Mouse (Mus musculus): ENCODE measurements around the gene Hist1h3d. TPM values are rescaled to one million over a fixed set of nuclear protein-coding genes. Genes with fewer than 3 reads are reported as not detected.
A peak's percentile ranks its signal among the peaks of the same experiment; 100 is the strongest.
"Not testable (repeated sequence)": the region's sequence is repeated elsewhere in the genome, so short reads cannot be mapped to it uniquely, and the experiment has no call there.

Gene Hist1h3d
- polyA plus RNA-seq, 1 experiment from 2014 or later: 4.6 TPM

DNA sequence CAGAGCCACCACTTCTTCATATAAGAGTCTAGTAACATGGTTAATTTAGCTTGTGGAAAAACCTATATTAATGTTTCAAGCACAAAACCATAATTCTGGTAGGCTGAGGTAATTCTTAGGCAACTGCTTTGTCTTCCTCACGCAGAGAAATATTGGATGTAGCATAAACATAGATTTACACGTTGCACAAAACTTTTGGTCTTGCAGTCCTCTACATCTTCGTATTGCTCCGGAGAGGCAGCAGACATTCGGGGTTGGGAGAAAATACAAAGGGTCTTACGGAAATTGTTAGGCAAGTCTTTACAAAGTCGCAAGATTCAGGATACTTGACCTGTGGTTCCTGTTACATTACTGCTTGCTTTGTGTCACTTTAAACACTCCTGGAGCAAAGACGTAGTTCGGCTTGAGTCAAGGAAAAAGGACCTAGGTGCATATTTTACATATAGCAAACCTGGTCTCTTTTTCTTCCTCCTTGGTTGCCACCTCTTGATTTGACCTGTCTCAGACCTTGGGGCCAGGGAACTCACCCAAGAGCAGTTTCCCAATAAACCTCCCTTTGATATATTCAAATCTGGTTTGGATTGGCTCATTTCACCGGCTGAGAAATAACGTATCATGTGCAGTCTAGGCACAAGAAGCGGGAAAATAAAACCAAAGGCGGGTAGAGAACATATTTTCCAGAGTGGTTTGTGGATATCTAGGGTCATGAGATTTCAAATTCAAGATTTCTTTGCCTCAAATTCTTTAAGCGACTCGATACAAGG, 41.0 kb upstream of the Hist1h3d start:
- peak; percentile 3; the same call in 1 of the 2 replicates for ATAC-seq (ENCODE audit: low FRiP score, low read depth)
- H3K4me2 ChIP-seq (replicated peaks): peak overlapping the region; percentile 66
- no peaks in the 10 kb centered on the region for H3K36me3 ChIP-seq
- H3K27me3 ChIP-seq: no peaks in the 10 kb centered on the region
- H3K4me3 ChIP-seq: peak overlapping the region; percentile 56
- peaks cover 36% of the 10 kb centered on the region for H3K4me1 ChIP-seq
- WGBS: under 1% methylated on average over 15 of the region's 15 CpGs
- H3K27ac ChIP-seq (replicated peaks): peak overlapping the region; percentile 97
- H3K9ac ChIP-seq (replicated peaks): peak overlapping the region; percentile 66
- no peaks in the 10 kb centered on the region for H3K9me3 ChIP-seq

DNA sequence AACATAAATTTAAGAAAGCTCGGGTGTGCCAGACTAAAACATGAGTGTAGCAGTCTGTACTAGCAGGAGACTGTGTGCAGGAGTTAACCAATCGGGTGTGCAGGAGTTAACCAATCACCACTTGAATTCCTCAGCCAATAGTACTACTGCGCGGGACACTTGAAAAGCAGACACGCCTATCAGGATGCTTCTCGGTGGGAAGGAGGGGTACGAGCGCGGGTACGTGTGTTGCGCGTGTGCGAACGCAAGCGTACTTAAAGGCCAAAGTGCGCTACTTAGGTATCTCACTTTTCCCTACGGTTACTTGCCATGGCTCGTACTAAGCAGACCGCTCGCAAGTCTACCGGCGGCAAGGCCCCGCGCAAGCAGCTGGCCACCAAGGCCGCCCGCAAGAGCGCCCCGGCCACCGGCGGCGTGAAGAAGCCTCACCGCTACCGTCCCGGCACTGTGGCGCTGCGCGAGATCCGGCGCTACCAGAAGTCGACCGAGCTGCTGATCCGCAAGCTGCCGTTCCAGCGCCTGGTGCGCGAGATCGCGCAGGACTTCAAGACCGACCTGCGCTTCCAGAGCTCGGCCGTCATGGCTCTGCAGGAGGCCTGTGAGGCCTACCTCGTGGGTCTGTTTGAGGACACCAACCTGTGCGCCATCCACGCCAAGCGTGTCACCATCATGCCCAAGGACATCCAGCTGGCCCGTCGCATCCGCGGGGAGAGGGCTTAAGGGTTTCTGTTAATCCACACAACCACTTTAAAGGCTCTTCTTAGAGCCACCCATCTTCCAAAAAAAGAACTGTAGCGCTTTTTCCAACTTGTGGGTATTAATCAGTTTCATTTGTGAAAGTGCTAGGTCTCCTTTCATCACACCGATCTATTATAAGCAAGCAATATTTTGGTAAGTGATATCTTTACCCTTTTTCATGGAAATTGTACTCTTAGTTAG, 40.2 kb upstream of the Hist1h3d start, which contains the start of gene Hist1h3g:
Hist1h3g (plus strand) TSS at position 286 of the 939 bp plus-strand sequence.
- peak; percentile 92 for ATAC-seq (ENCODE audit: low FRiP score, low read depth)
- Histone ChIP-seq H3K4me1 (peaks cover 32% of the 10 kb centered on the region), H3K27ac (replicated peaks) (peak within 1 kb of the TSS; percentile 97), H3K9ac (replicated peaks) (peak within 1 kb of the TSS; percentile 66), H3K4me2 (replicated peaks) (peak within 1 kb of the TSS; percentile 66), H3K4me3 (peak within 1 kb of the TSS; percentile 56)
- not testable (repeated sequence) for H3K9me3 ChIP-seq, H3K36me3 ChIP-seq, H3K27me3 ChIP-seq
- WGBS: 0% methylated on average over 46 of the region's 62 CpGs

DNA sequence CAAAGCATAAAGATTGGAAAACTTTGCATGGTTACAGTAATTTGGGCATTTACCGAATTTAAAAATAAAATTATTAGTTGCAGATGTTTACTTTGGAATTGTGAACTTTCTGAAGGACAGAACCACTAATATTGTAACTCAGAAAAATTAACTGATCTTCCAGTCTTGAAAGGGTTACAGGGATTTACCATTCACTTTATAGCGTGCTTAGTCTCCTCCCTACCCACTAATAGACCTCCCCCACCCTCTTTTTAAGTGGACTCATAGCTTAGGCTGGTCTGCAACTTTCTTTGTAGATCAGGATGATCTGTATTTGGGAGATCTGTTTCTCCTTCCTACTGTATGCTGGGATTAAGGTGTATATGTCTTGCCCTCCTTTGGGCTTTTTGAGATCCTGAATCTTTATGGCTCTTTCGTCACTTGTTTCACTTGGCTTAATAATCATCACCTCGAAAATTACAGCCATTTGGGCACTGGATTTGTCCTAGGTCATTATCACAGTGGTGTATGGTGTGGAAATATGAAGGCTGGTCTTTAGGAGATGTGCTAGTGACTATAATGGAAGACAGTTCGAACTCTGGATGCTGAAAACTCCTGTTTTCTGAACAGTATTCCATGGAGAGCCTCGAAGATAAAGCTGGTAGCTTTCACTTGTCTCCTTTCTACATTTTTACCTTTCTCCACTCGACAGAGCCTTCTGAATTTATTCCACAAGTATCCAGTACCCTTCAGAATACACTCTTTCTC, 39.3 kb upstream of the Hist1h3d start:
- Histone ChIP-seq H3K36me3 (no peaks in the 10 kb centered on the region), H3K27ac (replicated peaks) (peak overlapping the region; percentile 56), H3K4me1 (peaks cover 32% of the 10 kb centered on the region), H3K9ac (replicated peaks) (peak overlapping the region; percentile 62), H3K4me2 (replicated peaks) (peak overlapping the region; percentile 66), H3K27me3 (no peaks in the 10 kb centered on the region), H3K9me3 (no peaks in the 10 kb centered on the region), H3K4me3 (peak overlapping the region; percentile 56)
- no peak for ATAC-seq (ENCODE audit: low FRiP score, low read depth)
- 21% methylated on average over 7 of the region's 7 CpGs for WGBS

DNA sequence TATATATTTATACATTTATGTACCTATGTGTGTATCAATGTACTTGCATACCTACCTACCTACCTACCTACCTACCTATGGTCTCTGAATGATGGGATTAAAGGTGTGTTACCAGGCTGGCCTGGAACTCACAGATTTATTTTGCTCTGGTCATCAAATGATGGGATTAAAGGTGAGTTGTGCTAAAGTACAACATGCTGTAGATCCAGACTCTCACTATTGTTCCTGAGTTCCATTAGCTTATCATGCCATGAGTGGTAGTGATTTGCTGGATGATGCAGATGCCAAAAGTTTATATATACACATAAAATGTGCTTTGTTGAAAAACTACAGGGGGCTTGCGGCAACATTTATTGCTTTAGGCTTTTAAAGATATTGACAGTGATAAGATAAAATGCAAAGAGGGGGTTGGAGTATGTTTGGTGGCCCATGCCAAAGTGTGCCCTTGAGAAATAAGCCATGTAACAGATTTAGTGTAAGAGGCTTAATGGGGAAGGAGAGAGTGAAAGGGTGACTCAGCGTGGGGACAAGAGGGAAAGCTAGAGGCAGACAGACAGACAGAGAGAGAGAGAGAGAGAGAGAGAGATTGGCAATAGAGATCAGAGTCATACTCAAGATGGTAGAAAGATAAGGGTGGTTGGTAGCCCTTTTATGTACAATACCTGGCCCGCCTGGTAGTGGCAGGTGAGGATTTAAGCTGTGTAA, 38.4 kb upstream of the Hist1h3d start:
- Histone ChIP-seq H3K27me3 (no peaks in the 10 kb centered on the region), H3K9me3 (no peaks in the 10 kb centered on the region), H3K4me3 (peak overlapping the region; percentile 13), H3K4me1 (peaks cover 29% of the 10 kb centered on the region), H3K27ac (replicated peaks) (no peak overlapping the region), H3K4me2 (replicated peaks) (peak overlapping the region; percentile 66), H3K36me3 (no peaks in the 10 kb centered on the region), H3K9ac (replicated peaks) (no peak overlapping the region)
- 79% methylated on average over 3 of the region's 3 CpGs for WGBS
- ATAC-seq (ENCODE audit: low FRiP score, low read depth): no peak

DNA sequence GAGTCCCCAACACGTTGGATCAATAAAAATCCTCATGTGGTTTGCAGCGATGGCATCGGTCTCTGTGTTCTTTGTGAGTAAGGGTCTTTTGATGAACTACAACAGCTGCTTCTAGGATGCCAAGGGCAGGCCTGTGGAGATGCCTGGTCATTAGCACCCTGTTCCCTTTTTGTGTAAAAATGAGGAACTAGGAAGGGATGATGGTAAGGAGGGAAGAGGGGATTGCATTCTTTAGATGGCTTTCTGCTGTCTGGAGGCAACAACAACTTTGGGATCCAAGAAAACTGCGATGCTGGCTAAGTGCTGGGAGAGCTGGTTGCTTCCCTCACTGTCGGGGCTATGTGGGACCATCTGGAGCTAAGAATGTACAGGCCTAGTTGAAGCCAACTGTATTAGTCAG, 37.3 kb upstream of the Hist1h3d start:
- H3K27ac ChIP-seq (replicated peaks): no peak overlapping the region
- no peak for ATAC-seq (ENCODE audit: low FRiP score, low read depth)
- no peaks in the 10 kb centered on the region for H3K27me3 ChIP-seq
- H3K4me1 ChIP-seq: peaks cover 22% of the 10 kb centered on the region
- 83% methylated on average over 5 of the region's 5 CpGs for WGBS
- H3K9me3 ChIP-seq: no peaks in the 10 kb centered on the region
- H3K4me3 ChIP-seq: no peak overlapping the region
- no peak overlapping the region for H3K9ac ChIP-seq (replicated peaks)
- H3K36me3 ChIP-seq: no peaks in the 10 kb centered on the region
- no peak overlapping the region for H3K4me2 ChIP-seq (replicated peaks)

DNA sequence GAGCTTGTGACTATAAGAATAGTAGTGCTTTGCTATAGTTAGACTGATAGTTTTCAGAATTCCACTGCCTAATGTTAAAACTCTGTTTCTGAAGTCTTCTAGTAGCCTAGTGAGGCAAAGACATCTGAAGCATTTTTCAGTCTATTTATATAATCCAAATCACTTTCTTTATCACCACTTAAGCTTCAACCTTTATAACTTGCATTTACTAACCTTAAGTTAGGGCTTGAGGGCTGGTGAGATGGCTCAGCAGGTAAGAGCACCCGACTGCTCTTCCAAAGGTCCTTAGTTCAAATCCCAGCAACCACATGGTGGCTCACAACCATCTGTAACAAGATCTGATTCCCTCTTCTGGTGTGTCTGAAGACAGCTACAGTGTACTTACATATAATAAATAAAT, 35.7 kb upstream of the Hist1h3d start:
- H3K9ac ChIP-seq (replicated peaks); H3K4me3 ChIP-seq; H3K36me3 ChIP-seq; H3K27ac ChIP-seq (replicated peaks); H3K4me2 ChIP-seq (replicated peaks); H3K27me3 ChIP-seq; H3K9me3 ChIP-seq; ATAC-seq (ENCODE audit: low FRiP score, low read depth): not testable (repeated sequence)
- H3K4me1 ChIP-seq: peaks cover 15% of the 10 kb centered on the region
- 67% methylated on average over 1 of the region's 1 CpGs for WGBS

DNA sequence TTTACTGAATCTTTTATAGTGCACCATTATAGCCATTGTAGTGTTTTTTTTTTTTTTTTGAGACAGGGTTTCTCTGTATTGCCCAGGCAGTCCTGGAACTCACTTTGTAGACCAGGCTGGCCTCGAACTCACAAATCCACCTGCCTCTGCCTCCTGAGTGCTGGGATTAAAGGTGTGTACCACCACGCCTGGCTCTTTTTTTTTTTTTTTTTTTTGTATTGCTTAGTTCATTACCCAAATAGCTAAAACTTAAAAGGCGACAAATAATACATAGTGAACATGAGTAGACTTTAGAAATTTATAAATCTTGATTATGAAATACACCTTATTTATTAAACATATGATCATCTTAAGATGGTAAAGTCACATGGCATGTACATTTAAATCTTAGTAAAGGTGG, 34.1 kb upstream of the Hist1h3d start:
- Histone ChIP-seq H3K9me3 (no peaks in the 10 kb centered on the region), H3K36me3 (no peaks in the 10 kb centered on the region), H3K4me3 (no peak overlapping the region), H3K4me2 (replicated peaks) (no peak overlapping the region), H3K9ac (replicated peaks) (no peak overlapping the region), H3K27me3 (no peaks in the 10 kb centered on the region), H3K4me1 (peaks cover 15% of the 10 kb centered on the region), H3K27ac (replicated peaks) (no peak overlapping the region)
- ATAC-seq (ENCODE audit: low FRiP score, low read depth): no peak
- WGBS: 84% methylated on average over 3 of the region's 3 CpGs

DNA sequence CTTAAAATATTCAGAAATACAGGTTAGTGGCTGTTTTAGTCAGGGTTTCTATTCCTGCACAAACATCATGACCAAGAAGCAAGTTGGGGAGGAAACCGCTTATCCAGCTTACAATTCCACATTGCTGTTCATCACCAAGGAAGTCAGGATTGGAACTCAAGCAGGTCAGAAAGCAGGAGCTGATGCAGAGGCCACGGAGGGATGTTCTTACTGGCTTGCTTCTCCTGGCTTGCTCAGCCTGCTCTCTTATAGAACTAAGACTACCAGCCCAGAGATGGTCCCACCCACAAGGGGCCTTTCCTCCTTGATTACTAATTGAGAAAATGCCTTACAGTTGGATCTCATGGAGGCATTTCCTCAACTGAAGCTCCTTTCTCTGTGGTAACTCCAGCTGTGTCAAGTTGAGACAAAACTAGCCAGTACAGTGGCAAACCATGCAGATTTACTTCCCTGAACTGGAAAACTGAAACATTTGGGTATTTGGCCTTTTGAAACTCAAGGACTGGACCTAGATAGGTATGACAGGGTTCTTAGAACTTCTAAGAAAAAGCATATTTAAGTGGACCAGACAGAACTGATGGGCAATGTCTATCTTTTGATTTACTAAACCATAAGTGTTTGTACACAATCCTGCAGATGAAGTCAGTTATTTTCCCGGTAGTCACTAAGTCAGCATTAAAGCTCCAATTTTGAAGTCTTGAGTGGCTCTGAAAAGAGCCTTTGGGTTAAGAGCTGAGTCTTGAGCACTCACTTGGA, 33.2 kb upstream of the Hist1h3d start:
- H3K9ac ChIP-seq (replicated peaks): peak overlapping the region; percentile 54
- WGBS: 2% methylated on average over 3 of the region's 3 CpGs
- H3K36me3 ChIP-seq; H3K4me1 ChIP-seq; H3K9me3 ChIP-seq; H3K27me3 ChIP-seq; ATAC-seq (ENCODE audit: low FRiP score, low read depth): not testable (repeated sequence)
- H3K4me3 ChIP-seq: peak overlapping the region; percentile 47
- H3K4me2 ChIP-seq (replicated peaks): peak overlapping the region; percentile 63
- H3K27ac ChIP-seq (replicated peaks): peak overlapping the region; percentile 92

DNA sequence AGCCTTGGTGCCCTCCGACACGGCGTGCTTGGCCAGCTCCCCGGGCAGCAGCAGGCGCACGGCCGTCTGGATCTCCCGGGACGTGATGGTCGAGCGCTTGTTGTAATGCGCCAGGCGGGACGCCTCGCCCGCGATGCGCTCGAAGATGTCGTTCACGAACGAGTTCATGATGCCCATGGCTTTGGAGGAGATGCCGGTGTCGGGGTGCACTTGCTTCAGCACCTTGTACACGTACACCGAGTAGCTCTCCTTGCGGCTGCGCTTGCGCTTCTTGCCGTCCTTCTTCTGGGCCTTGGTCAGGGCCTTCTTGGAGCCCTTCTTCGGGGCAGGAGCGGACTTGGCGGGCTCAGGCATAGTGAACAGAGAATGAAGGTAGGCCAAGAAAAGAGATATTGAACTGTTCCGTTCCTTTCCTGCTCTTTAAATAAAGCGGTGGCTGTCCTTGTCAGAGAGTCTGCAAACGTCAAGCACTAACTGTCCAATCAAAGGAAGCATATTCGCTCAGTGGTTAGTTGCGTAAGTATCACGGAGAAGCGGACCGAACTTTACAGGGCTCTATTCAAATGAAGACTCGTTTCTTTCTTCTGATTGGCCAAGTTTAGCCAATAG, 32.5 kb upstream of the Hist1h3d start, which contains the start of gene Hist1h2bh:
Hist1h2bh (minus strand) TSS at position 394 of the 609 bp plus-strand sequence.
- Histone ChIP-seq H3K27ac (replicated peaks) (peak within 1 kb of the TSS; percentile 92), H3K4me3 (peak within 1 kb of the TSS; percentile 51), H3K9ac (replicated peaks) (peak within 1 kb of the TSS; percentile 54), H3K4me2 (replicated peaks) (peak within 1 kb of the TSS; percentile 63)
- ATAC-seq (ENCODE audit: low FRiP score, low read depth): peak; percentile 88
- H3K4me1 ChIP-seq, H3K27me3 ChIP-seq, H3K36me3 ChIP-seq, H3K9me3 ChIP-seq: not testable (repeated sequence)
- under 1% methylated on average over 29 of the region's 42 CpGs for WGBS

DNA sequence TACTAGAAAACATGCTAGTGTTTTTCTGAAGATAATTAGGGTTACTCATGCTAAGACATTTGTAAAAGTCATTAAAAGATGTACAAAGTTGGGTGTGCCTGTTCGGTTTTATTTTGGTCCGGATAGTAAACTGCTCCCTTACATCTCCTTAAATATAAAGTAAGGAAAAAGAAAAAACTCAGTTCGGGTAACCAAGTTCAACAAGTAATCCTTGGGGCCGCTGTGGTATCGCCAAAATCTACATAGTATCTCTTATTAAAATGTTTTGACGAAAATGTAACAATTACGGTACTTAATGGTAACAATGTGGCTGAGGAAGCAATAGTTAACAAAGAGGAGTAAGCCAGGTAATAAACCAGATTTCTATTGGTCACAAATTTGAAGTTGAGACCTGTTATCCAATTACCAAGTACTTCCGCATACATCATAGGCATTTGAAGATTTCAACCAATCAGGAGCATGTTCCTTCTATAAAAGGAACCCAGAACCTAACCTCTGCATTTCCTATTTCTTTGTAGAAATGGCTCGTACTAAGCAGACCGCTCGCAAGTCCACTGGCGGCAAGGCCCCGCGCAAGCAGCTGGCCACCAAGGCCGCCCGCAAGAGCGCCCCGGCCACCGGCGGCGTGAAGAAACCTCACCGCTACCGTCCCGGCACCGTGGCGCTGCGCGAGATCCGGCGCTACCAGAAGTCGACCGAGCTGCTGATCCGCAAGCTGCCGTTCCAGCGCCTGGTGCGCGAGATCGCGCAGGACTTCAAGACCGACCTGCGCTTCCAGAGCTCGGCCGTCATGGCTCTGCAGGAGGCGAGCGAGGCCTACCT, 31.4 kb upstream of the Hist1h3d start, which contains the start of gene Hist1h3f:
Hist1h3f (plus strand) TSS at position 88 of the 822 bp plus-strand sequence.
- peaks cover 6% of the 10 kb centered on the region for H3K4me1 ChIP-seq
- peak within 1 kb of the TSS; percentile 92 for H3K27ac ChIP-seq (replicated peaks)
- peak within 1 kb of the TSS; percentile 59 for H3K9ac ChIP-seq (replicated peaks)
- H3K27me3 ChIP-seq: no peaks in the 10 kb centered on the region
- no peaks in the 10 kb centered on the region for H3K36me3 ChIP-seq
- peak within 1 kb of the TSS; percentile 63 for H3K4me2 ChIP-seq (replicated peaks)
- WGBS: 1% methylated on average over 24 of the region's 45 CpGs
- H3K9me3 ChIP-seq: no peaks in the 10 kb centered on the region
- peak within 1 kb of the TSS; percentile 51 for H3K4me3 ChIP-seq
- peak; percentile 94 for ATAC-seq (ENCODE audit: low FRiP score, low read depth)

Data from midbrain, embryonic 12.5 days (tissue).